Mouse (Mus musculus) gastrocnemius, adult 2 months (tissue): ENCODE data around the gene Chrm4. TPM values are rescaled to one million over a fixed set of nuclear protein-coding genes. Genes with fewer than 3 reads are reported as not detected.

Experiments
- DNase-seq: peaks from one replicate; pipeline ENCODE4 v3.0.0; 2022
- H3K27ac ChIP-seq: fragments of 200-600 bp; 2 replicates; pipeline ENCODE4 v1.8.1; 2022; ENCODE audit warnings: mild to moderate bottlenecking
- H3K4me3 ChIP-seq: fragments of 200-600 bp; 2 replicates; pipeline ENCODE4 v1.8.1; 2022; ENCODE audit warnings: mild to moderate bottlenecking, moderate library complexity
- CTCF ChIP-seq: fragments of 200-600 bp; IDR thresholded peaks from 2 replicates; pipeline ENCODE4 v1.8.1; 2022; ENCODE audit warnings: antibody characterized with exemption, mild to moderate bottlenecking, moderate library complexity
- intact Hi-C: fragments of 180-260 bp; cut with DNase I; formaldehyde crosslinking; loops from one replicate; pipeline ENCODE4 v1.15.1; 2025
- total RNA-seq, 2 experiments: library from RNA; stranded (reverse); gene quantifications; 2 replicates each; pipeline ENCODE4 v1.2.3; 2021

The Chrm4 gene
- total RNA-seq, 2 experiments from 2014 or later: not detected

DNA sequence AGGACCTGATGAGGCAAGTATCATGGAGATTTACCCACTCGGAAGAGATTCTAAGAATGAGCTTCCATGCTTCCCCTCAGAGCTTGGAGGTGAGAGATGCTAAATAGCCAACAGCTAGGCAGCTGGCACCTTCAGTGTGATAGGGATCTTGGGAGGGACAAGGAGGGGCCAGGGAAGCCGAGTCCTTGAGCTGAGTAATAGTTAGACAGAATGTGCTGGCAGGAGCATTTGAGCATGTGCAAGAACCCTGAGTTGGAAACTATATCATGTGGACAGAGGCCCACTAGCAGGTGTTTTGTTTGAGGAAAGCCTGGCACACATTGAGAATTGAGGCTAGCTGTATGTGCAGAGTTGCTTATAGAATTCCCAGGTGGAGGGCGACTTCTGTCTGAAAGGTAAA lies 14.4 kb upstream of the Chrm4 start:
- Histone ChIP-seq H3K4me3 (no peak overlapping the region), H3K27ac (no peak overlapping the region)
- DNase-seq: no peak
- intact Hi-C loops: no loop called here
- no peak for TF ChIP-seq CTCF

DNA sequence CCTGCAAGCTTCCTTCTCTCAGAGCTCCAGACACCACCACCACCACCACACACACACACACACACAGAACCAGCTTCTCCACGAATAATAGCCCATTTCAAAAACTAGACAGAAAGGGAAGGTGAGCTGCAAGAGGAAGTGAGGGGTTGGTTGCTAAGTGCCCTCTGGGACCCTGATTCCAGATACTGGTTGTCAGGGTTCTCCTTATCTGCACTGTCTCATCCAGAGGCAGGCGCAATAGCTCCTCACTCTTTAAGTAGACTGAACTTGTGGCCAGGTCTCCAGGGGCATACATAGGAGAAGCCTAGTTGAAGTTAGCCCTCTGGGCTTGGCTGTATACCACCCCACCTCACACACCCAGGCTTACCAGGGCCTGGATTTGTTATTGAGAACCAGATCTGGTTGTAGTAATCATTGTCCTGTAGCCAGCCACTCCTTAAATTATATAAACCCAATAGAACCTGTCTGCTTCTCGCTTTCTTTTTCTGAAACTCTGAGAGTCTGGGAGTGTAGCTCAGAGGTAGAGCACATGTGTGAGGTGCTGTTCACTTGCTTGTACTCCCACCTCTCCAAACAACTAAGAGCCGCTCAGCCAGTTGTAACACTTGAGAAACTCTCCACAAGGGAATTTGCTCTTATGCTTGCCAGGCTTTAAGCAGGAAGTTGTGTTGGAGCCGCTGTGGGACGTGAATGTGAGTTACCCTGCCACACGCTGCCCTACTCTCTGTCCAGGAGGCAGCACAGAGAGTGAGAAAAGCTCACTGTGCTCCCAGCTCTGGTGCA lies 13.5 kb upstream of the Chrm4 start:
- H3K4me3 ChIP-seq: no peak overlapping the region
- TF ChIP-seq CTCF: no peak
- intact Hi-C loops: no loop called here
- no peak for DNase-seq
- H3K27ac ChIP-seq: no peak overlapping the region

DNA sequence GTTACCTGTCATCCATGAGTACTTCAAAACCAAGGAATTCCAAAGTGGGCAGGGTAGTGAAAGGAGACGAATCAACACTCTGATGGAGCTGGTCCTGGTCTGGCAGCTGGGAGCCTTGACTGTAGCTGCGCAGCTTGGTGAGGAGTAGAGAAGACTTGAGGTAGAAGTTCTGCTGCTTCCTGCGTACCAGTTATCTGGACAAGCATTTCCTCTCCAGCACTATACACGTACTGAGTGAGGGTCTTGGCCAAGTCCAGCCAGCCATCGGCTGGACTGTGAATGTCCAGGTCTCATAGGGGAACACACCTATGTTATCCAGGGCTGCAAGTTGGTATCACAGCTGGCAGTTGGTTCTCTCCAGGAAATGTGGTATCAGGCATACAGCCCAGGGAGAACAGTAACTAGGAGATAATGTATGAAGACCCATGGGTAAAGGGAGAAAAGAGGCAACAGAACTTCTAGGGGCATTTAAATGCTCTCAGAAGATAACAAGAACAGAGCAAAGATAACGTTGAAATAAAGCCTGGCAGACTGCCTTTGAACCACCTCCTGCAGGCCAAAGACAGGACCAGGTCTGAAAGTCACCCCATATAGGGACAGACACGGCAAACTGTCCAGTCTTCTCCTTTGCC lies 10.6 kb upstream of the Chrm4 start:
- no peak overlapping the region for H3K27ac ChIP-seq
- no peak overlapping the region for H3K4me3 ChIP-seq
- intact Hi-C loops: no loop called here
- DNase-seq: no peak
- TF ChIP-seq CTCF: no peak

DNA sequence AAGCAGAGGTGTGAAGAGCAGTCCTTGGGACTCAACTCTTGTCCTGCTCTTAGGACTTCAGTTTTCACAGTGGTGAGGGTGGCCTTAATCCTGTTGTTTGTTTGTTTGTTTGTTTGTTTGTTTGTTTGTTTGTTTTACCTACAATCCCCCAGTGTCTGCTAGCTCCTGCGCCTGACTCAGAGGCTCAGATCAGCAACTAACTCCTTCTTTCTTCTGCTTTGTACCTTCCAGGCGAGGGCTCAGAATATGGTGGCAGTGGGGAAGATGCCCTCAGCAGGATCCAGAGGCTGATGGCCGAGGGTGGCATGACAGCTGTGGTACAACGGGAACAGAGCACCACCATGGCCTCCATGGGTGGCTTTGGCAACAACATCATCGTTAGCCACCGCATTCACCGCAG lies 10.0 kb upstream of the Chrm4 start:
- DNase-seq: no peak
- Histone ChIP-seq H3K27ac (no peak overlapping the region), H3K4me3 (no peak overlapping the region)
- no peak for TF ChIP-seq CTCF
- intact Hi-C loops: no loop called here

DNA sequence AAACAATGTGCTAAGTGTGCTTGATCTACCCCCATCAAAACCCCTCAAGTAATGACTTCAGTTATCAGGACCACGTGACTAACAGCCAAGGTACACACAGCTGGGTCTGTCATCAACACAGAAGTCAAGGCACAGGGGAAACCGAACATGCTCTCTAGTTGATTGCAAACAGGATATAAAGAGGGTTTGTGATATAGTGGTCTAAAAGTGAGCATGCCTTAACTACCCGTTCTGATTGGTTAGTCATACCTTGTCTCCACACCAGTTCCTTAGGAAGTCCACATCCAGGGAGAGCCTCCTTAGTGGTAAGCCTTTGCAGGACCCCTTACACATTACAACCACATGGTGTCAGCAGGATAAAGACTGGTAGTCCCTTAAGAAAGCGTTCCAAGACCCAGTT lies 6.9 kb upstream of the Chrm4 start:
- intact Hi-C loops: no loop called here
- no peak for TF ChIP-seq CTCF
- Histone ChIP-seq H3K27ac (no peak overlapping the region), H3K4me3 (no peak overlapping the region)
- DNase-seq: no peak

DNA sequence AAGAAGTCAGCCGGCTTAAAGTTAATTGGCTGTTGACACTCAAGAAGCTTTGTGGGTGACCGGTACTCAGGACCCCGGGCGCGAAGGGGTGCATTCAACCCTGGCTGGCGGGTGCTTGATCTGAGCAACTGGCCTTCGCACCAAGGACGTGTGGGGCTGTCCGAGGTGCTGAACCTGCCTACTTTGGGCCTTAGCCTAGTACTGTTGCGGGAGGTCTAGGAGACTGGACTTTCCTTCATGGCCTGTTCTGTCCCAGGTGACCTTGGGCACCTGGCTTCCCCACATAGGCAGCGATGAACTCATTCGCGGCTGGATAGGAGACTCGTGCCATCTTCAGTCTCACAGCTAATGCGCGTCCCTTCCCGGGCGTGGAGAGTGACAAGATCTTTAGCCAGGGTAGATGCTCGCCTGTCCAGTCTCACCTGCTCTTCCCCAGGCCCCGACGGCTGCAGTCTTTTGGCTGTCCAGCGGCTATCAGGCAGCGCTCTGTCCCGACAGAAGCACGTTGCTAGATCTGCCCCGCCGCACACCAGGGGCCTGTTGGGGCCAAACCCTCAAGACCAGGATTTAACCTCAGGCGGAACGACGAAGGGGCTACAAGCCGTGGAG lies 5.8 kb upstream of the Chrm4 start:
- DNase-seq: peak; percentile 83

DNA sequence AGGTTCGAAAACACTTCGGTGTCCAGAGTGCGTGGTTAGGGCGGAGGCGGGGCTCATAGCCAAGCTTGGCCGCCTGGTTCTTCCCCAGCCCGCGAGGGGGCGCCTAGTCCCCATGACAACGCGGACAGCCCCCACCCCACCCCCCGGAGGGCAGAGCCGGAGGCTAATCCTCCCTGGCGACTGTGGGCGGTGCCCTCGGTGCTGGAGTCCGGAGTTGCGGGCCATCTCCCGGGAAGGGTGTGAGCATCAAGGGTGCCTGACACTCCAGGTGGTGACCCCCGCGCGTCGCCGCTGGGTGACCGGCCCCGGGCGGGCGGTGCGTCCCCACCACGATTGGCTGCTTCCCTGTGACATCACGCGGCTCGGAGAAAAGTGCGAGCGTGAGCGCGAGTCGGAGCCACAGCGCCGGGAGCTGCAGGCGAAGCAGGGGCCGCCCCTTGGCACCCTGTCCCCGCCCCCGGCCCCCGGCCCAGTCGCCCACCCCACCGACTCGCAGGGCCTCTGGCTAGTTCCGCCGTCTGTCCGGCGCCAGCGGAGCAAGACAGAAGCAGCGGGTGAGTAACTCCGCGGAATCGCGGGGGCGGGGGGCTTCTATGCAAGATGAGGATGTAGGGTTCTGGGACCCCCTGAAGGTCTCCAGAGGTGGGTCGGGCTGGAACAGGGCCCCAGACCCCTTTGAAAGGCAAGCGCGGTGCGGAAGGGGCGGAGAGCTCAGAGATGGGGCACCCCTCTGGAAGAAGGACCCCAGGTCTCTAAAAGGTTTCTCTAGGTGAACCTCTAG lies 5.1 kb upstream of the Chrm4 start:
- H3K27ac ChIP-seq: no peak overlapping the region
- peak; percentile 40 for TF ChIP-seq CTCF
- DNase-seq: no peak
- intact Hi-C loops: no loop called here
- H3K4me3 ChIP-seq: peak overlapping the region; percentile 70

More for the DNA sequence above, 5.8 kb upstream of the Chrm4 start:
- H3K4me3 ChIP-seq: peak overlapping the region; percentile 70
- H3K27ac ChIP-seq: no peak overlapping the region
- intact Hi-C loops: no loop called here
- no peak for TF ChIP-seq CTCF

DNA sequence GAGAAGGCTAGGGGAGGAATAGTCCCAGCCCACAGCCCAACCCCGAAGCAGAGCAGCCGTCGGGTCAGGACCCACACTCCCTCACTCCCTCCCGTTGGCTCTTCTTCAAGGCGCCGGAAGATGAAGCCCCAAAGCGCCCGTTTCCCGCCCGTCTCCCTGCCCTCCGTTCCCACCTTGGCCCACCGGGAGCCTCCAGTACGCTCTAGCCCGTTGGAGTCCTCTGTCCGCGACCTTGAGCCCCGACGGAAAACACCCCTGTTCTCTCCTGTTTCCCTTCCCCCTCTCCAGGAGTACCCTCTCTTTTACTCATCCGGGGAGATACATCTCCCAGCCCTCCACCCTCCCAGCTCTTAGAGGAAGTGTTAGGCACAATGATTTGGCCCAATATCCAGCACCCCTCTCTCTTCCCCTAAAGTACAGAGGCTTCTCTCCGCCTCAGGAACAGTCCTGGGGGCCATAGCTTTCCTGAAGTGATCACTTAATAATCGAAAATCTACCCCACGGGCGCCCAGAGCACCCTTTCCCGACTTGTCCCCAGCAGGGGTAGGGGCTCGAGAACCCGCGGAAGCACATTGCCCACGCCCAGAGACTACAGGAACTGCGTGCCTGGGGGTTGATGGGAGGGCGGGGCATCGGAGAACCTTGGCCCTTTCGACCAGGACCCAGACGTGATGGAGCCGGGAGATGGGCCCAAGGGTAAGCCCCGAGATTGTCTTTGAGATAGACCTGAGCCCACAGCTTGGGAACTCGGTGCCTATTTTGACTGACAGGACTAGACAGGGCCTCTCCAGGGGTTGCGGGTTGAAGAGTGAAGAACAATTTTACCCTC lies 4.2 kb upstream of the Chrm4 start:
- intact Hi-C loops: no loop called here
- no peak for TF ChIP-seq CTCF
- DNase-seq: no peak
- no peak overlapping the region for H3K27ac ChIP-seq
- H3K4me3 ChIP-seq: peak overlapping the region; percentile 70

DNA sequence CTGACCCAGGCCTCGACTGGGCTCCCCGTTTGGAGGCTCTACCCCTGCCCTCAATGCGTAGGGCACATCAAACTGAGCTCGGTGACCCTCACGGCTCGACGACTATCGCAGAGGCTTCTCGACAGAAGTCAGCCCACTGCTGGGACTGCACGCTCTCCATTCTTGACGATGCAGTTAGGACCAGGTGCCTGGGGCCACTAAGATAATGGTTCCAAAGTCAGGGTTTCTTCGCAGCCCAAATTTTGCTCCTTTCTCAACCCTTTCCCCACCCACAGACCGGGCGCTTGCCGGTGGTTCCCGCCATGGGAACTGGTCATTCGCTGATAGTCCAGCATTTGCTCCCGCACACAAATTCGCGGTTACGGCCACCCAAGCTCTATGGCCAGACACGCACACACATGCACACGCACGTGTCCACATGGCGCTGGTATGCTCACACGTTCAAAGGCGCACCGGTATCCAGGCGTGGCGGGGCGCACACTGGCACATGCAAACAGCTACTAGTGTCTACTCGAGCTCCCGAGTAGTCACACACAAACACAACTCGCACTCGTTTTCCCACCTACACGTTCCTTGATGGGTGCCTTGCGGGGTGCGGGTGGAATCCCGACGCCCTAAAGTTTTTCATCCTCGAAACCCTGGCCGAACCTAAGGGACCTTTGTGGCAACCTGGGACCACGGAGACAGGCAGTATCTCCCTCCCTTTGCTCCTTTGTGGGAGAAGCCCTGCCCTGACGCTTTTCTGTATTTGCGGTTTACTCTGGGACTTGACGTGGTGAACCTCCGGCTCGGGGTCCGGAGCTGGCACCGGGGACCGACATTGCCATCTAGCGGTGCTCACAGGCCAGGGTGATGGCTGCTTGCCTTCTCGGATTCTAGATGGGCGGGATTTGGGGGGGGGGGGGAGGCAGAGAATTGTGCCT lies 3.4 kb upstream of the Chrm4 start:
- intact Hi-C loops: loop anchor here (2.0 kb wide), 1 partner anchor 145 kb away; no protein-coding TSS in a partner anchor
- no peak overlapping the region for H3K27ac ChIP-seq
- DNase-seq: peak; percentile 77
- TF ChIP-seq CTCF: peak; percentile 70
- H3K4me3 ChIP-seq: peak overlapping the region; percentile 70

DNA sequence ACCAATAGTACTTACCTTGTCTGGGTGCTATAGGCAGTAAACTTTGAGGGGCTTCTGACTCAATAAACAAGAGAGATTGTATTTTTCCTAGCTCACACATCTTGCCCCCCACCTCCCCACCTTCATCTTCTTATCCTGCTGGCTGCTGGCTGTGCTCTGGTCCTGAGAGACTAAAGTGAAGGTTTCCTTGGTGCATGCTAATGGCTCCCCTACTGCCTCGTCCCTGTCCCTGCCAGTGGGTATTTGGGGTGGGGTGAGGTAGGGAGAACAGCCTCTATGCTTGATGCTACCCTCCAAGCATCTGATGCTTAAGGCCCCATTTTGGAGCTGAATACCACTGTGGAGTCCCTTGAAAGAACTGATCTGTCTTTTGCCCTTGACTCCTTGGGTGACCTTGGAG lies 2.3 kb upstream of the Chrm4 start:
- TF ChIP-seq CTCF: no peak
- intact Hi-C loops: loop anchor here (2.0 kb wide), 1 partner anchor 146 kb away; no protein-coding TSS in a partner anchor
- DNase-seq: no peak
- no peak overlapping the region for H3K4me3 ChIP-seq
- H3K27ac ChIP-seq: no peak overlapping the region

DNA sequence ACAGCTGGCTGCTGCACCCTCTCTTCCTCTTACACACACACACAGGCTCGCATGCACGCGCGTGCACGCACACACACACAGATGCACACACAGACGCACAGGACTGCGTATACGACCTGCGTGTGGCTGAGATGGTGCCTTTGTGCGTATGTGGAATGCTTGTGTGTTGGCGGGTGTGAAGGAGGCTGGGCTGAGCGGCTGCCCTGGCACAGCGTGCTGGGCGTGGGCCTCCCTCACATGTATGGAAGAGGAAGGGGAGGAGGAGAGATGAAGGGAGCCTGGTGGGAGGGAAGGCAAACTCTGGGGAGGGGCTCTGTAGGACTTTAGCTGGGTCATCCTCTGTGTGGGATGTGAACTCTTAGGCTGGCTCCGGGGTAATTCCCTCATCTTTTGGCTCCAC lies 1.6 kb upstream of the Chrm4 start:
- no peak for DNase-seq
- intact Hi-C loops: loop anchor here (2.0 kb wide), 1 partner anchor 147 kb away; no protein-coding TSS in a partner anchor
- no peak overlapping the region for H3K27ac ChIP-seq
- no peak overlapping the region for H3K4me3 ChIP-seq
- TF ChIP-seq CTCF: no peak
